ENCODE assay signal across 17 mouse cellular contexts in genomic region chr4:87057572-87057971, GRCm38 (mm10).
DNase-seq lines count a peak whose midpoint lies in the region; ATAC-seq lines count a peak whose summit lies in the region.
"Had no signal": no experiment of that assay in that cellular context is flagged by ENCODE, and none has a peak within 500 bp of the region (broad histone marks: within the 10 kb centered on the region; RNA-seq: fewer than 3 reads in every experiment).

No protein-coding gene starts in this region.

- no peaks in the 10 kb centered on the region for H3K27me3 ChIP-seq in midbrain, embryonic 14.5 days (ENCODE audit: control insufficient read depth, insufficient read depth, low read length)
- no peaks in the 10 kb centered on the region for H3K27me3 ChIP-seq in midbrain, embryonic 10.5 days (ENCODE audit: low read depth, poor library complexity, severe bottlenecking)
- no peaks in the 10 kb centered on the region for H3K27me3 ChIP-seq in forebrain, embryonic 13.5 days
- H3K27me3 ChIP-seq in hindbrain, embryonic 16.5 days (replicated peaks; ENCODE audit: control insufficient read depth, insufficient read depth, low read length): no peaks in the 10 kb centered on the region
- H3K27me3 ChIP-seq: limb, embryonic 15.5 days; midbrain, embryonic 12.5 days had no signal

- no peak for ATAC-seq in midbrain, embryonic 14.5 days (ENCODE audit: low FRiP score, low TSS enrichment)
- ATAC-seq in forebrain, embryonic 13.5 days: peak; percentile 63
- ATAC-seq in hindbrain, embryonic 16.5 days: peak; percentile 80

- peak; percentile 40 for DNase-seq in midbrain, embryonic 14.5 days
- DNase-seq in midbrain, embryonic 10.5 days (ENCODE audit: low spot score): no peak
- no peak for DNase-seq in kidney, postnatal 14 days
- DNase-seq in gastrocnemius, postnatal 14 days: no peak
- no peak for DNase-seq in urinary bladder, postnatal 36 days (ENCODE audit: low spot score in 2 of 2)
- DNase-seq: cerebellum, postnatal 10 days; embryo, embryonic 11 days; heart, postnatal 4 days; kidney, adult 11 months; kidney, postnatal 25 days; layer of hippocampus, adult 9-11 months; lung, postnatal 14 days; right cerebral cortex, postnatal 14 days had no signal

- H3K4me2 ChIP-seq in midbrain, embryonic 14.5 days (ENCODE audit: low read length): no peak overlapping the region
- no peak overlapping the region for H3K4me2 ChIP-seq in forebrain, embryonic 13.5 days
- H3K4me2 ChIP-seq in hindbrain, embryonic 16.5 days (ENCODE audit: low read length): no peak overlapping the region
- H3K4me2 ChIP-seq: limb, embryonic 15.5 days; midbrain, embryonic 12.5 days had no signal

- no peak overlapping the region for H3K27ac ChIP-seq in midbrain, embryonic 14.5 days (replicated peaks; ENCODE audit: low read depth, low read length)
- no peak overlapping the region for H3K27ac ChIP-seq in midbrain, embryonic 10.5 days (replicated peaks)
- no peak overlapping the region for H3K27ac ChIP-seq in forebrain, embryonic 13.5 days
- H3K27ac ChIP-seq in hindbrain, embryonic 16.5 days (ENCODE audit: low read depth, low read length): no peak overlapping the region
- H3K27ac ChIP-seq: limb, embryonic 15.5 days; midbrain, embryonic 12.5 days had no signal

- peaks cover 12% of the 10 kb centered on the region for H3K4me1 ChIP-seq in midbrain, embryonic 14.5 days (ENCODE audit: control insufficient read depth, insufficient read depth, low read length)
- H3K4me1 ChIP-seq in midbrain, embryonic 10.5 days: peaks cover 18% of the 10 kb centered on the region
- H3K4me1 ChIP-seq in forebrain, embryonic 13.5 days: peaks cover 29% of the 10 kb centered on the region
- peaks cover 14% of the 10 kb centered on the region for H3K4me1 ChIP-seq in hindbrain, embryonic 16.5 days (ENCODE audit: control insufficient read depth, insufficient read depth, low read depth, low read length)
- H3K4me1 ChIP-seq: limb, embryonic 15.5 days had no signal

- intact Hi-C loops in gastrocnemius, postnatal 14 days (cut with DNase I; ENCODE audit: low total_unique reads): no loop called here

- H3K9ac ChIP-seq in midbrain, embryonic 14.5 days (replicated peaks; ENCODE audit: low read length): no peak overlapping the region
- no peak overlapping the region for H3K9ac ChIP-seq in forebrain, embryonic 13.5 days
- no peak overlapping the region for H3K9ac ChIP-seq in hindbrain, embryonic 16.5 days (ENCODE audit: low read depth, low read length)
- H3K9ac ChIP-seq: limb, embryonic 15.5 days; midbrain, embryonic 12.5 days had no signal

- H3K4me3 ChIP-seq in midbrain, embryonic 14.5 days (replicated peaks; ENCODE audit: low read depth, low read length): no peak overlapping the region
- no peak overlapping the region for H3K4me3 ChIP-seq in midbrain, embryonic 10.5 days
- H3K4me3 ChIP-seq in forebrain, embryonic 13.5 days: no peak overlapping the region
- H3K4me3 ChIP-seq in hindbrain, embryonic 16.5 days (ENCODE audit: low read length): no peak overlapping the region
- H3K4me3 ChIP-seq: limb, embryonic 15.5 days; midbrain, embryonic 12.5 days had no signal

- no peaks in the 10 kb centered on the region for H3K9me3 ChIP-seq in midbrain, embryonic 14.5 days (ENCODE audit: control insufficient read depth, low read length)
- no peaks in the 10 kb centered on the region for H3K9me3 ChIP-seq in midbrain, embryonic 10.5 days (replicated peaks)
- no peaks in the 10 kb centered on the region for H3K9me3 ChIP-seq in forebrain, embryonic 13.5 days (replicated peaks)
- H3K9me3 ChIP-seq in hindbrain, embryonic 16.5 days (ENCODE audit: control insufficient read depth, low read length): no peaks in the 10 kb centered on the region
- H3K9me3 ChIP-seq: limb, embryonic 15.5 days; midbrain, embryonic 12.5 days had no signal

- no peaks in the 10 kb centered on the region for H3K36me3 ChIP-seq in midbrain, embryonic 14.5 days (ENCODE audit: control insufficient read depth, insufficient read depth, low read length)
- no peaks in the 10 kb centered on the region for H3K36me3 ChIP-seq in midbrain, embryonic 10.5 days
- no peaks in the 10 kb centered on the region for H3K36me3 ChIP-seq in forebrain, embryonic 13.5 days (ENCODE audit: poor library complexity, severe bottlenecking)
- H3K36me3 ChIP-seq in hindbrain, embryonic 16.5 days (ENCODE audit: control insufficient read depth, insufficient read depth, low read length): no peaks in the 10 kb centered on the region
- H3K36me3 ChIP-seq: limb, embryonic 15.5 days; midbrain, embryonic 12.5 days had no signal

- 28% methylated on average over 3 of the region's 3 CpGs for WGBS in midbrain, embryonic 14.5 days
- 70% methylated on average over 3 of the region's 3 CpGs for WGBS in midbrain, embryonic 10.5 days
- 35% methylated on average over 3 of the region's 3 CpGs for WGBS in forebrain, embryonic 13.5 days
- WGBS in hindbrain, embryonic 16.5 days: 36% methylated on average over 3 of the region's 3 CpGs
